ENCODE assay signal across 13 mouse cellular contexts in genomic region chr10:37241821-37242263, GRCm38 (mm10).
DNase-seq lines count a peak whose midpoint lies in the region; ATAC-seq lines count a peak whose summit lies in the region.
"Had no signal": no experiment of that assay in that cellular context is flagged by ENCODE, and none has a peak within 500 bp of the region (broad histone marks: within the 10 kb centered on the region; RNA-seq: fewer than 3 reads in every experiment).

No protein-coding gene starts in this region.

- ATAC-seq in hindbrain, embryonic 14.5 days (ENCODE audit: low FRiP score) = no peak
- ATAC-seq in embryonic facial prominence, embryonic 12.5 days (ENCODE audit: insufficient number of reproducible peaks, insufficient read depth, low FRiP score, low TSS enrichment) = no peak
- peak; percentile 77; the same call in 1 of the 2 replicates for ATAC-seq in limb, embryonic 15.5 days (ENCODE audit: insufficient number of reproducible peaks, low FRiP score, low TSS enrichment, low read depth)
- no peak for ATAC-seq in midbrain, embryonic 13.5 days

- H3K4me2 ChIP-seq in hindbrain, embryonic 14.5 days (replicated peaks) = no peak overlapping the region
- H3K4me2 ChIP-seq in embryonic facial prominence, embryonic 12.5 days (replicated peaks) = no peak overlapping the region
- H3K4me2 ChIP-seq in limb, embryonic 15.5 days = no peak overlapping the region
- H3K4me2 ChIP-seq in midbrain, embryonic 13.5 days (replicated peaks) = no peak overlapping the region
- H3K4me2 ChIP-seq: midbrain, embryonic 12.5 days had no signal

- DNase-seq in hindbrain, embryonic 10.5 days (ENCODE audit: low spot score) = no peak
- DNase-seq in hindbrain, embryonic 14.5 days (ENCODE audit: low spot score) = no peak
- peak; percentile 81 for DNase-seq in NIH3T3 (ENCODE audit: low read depth)
- DNase-seq in ovary, adult 18-20 months (ENCODE audit: low spot score) = no peak
- DNase-seq: cerebellum, postnatal 36 days; kidney, adult 9 months; lung, postnatal 36 days; thymus, adult 2 months had no signal

- no peaks in the 10 kb centered on the region for H3K9me3 ChIP-seq in hindbrain, embryonic 10.5 days
- no peaks in the 10 kb centered on the region for H3K9me3 ChIP-seq in hindbrain, embryonic 14.5 days (ENCODE audit: control insufficient read depth, low read length)
- no peaks in the 10 kb centered on the region for H3K9me3 ChIP-seq in embryonic facial prominence, embryonic 12.5 days
- H3K9me3 ChIP-seq in limb, embryonic 15.5 days = no peaks in the 10 kb centered on the region
- no peaks in the 10 kb centered on the region for H3K9me3 ChIP-seq in midbrain, embryonic 13.5 days
- H3K9me3 ChIP-seq: midbrain, embryonic 12.5 days had no signal

- 65% methylated on average over 4 of the region's 4 CpGs for WGBS in hindbrain, embryonic 10.5 days
- WGBS in hindbrain, embryonic 14.5 days = 69% methylated on average over 4 of the region's 4 CpGs
- WGBS in embryonic facial prominence, embryonic 12.5 days = 23% methylated on average over 4 of the region's 4 CpGs
- 25% methylated on average over 4 of the region's 4 CpGs for WGBS in limb, embryonic 15.5 days
- 78% methylated on average over 4 of the region's 4 CpGs for WGBS in midbrain, embryonic 13.5 days

- peak overlapping the region; percentile 45; the same call in 1 of the 2 replicates for H3K27ac ChIP-seq in hindbrain, embryonic 10.5 days
- no peak overlapping the region for H3K27ac ChIP-seq in hindbrain, embryonic 14.5 days
- peak overlapping the region; percentile 67 for H3K27ac ChIP-seq in embryonic facial prominence, embryonic 12.5 days
- H3K27ac ChIP-seq in limb, embryonic 15.5 days = peak overlapping the region; percentile 80
- no peak overlapping the region for H3K27ac ChIP-seq in midbrain, embryonic 13.5 days
- H3K27ac ChIP-seq: liver, embryonic 14.5 days; midbrain, embryonic 12.5 days had no signal

- H3K4me3 ChIP-seq in hindbrain, embryonic 10.5 days = no peak overlapping the region
- H3K4me3 ChIP-seq in hindbrain, embryonic 14.5 days (replicated peaks; ENCODE audit: low read length) = no peak overlapping the region
- no peak overlapping the region for H3K4me3 ChIP-seq in embryonic facial prominence, embryonic 12.5 days
- no peak overlapping the region for H3K4me3 ChIP-seq in limb, embryonic 15.5 days
- no peak overlapping the region for H3K4me3 ChIP-seq in midbrain, embryonic 13.5 days (replicated peaks)
- H3K4me3 ChIP-seq: midbrain, embryonic 12.5 days had no signal

- no peak overlapping the region for H3K9ac ChIP-seq in hindbrain, embryonic 14.5 days
- H3K9ac ChIP-seq in embryonic facial prominence, embryonic 12.5 days = no peak overlapping the region
- H3K9ac ChIP-seq in limb, embryonic 15.5 days = no peak overlapping the region
- H3K9ac ChIP-seq in midbrain, embryonic 13.5 days (replicated peaks) = no peak overlapping the region
- H3K9ac ChIP-seq: liver, embryonic 14.5 days; midbrain, embryonic 12.5 days had no signal

- no peaks in the 10 kb centered on the region for H3K4me1 ChIP-seq in hindbrain, embryonic 10.5 days (replicated peaks)
- no peaks in the 10 kb centered on the region for H3K4me1 ChIP-seq in hindbrain, embryonic 14.5 days (replicated peaks; ENCODE audit: control insufficient read depth, insufficient read depth, low read length)
- peaks cover 13% of the 10 kb centered on the region; the same call in 1 of the 2 replicates for H3K4me1 ChIP-seq in embryonic facial prominence, embryonic 12.5 days
- H3K4me1 ChIP-seq in limb, embryonic 15.5 days = peaks cover 8% of the 10 kb centered on the region; the same call in 1 of the 2 replicates
- H3K4me1 ChIP-seq in midbrain, embryonic 13.5 days (replicated peaks) = no peaks in the 10 kb centered on the region
- H3K4me1 ChIP-seq: midbrain, embryonic 12.5 days had no signal

- no peaks in the 10 kb centered on the region for H3K36me3 ChIP-seq in hindbrain, embryonic 10.5 days
- no peaks in the 10 kb centered on the region for H3K36me3 ChIP-seq in hindbrain, embryonic 14.5 days (replicated peaks; ENCODE audit: control insufficient read depth, insufficient read depth)
- H3K36me3 ChIP-seq in embryonic facial prominence, embryonic 12.5 days = no peaks in the 10 kb centered on the region
- no peaks in the 10 kb centered on the region for H3K36me3 ChIP-seq in limb, embryonic 15.5 days
- H3K36me3 ChIP-seq in midbrain, embryonic 13.5 days = no peaks in the 10 kb centered on the region
- H3K36me3 ChIP-seq: midbrain, embryonic 12.5 days had no signal

- no peaks in the 10 kb centered on the region for H3K27me3 ChIP-seq in hindbrain, embryonic 10.5 days (ENCODE audit: insufficient read depth, poor library complexity, severe bottlenecking)
- H3K27me3 ChIP-seq in hindbrain, embryonic 14.5 days (ENCODE audit: control insufficient read depth, insufficient read depth, low read length) = no peaks in the 10 kb centered on the region
- H3K27me3 ChIP-seq in embryonic facial prominence, embryonic 12.5 days = no peaks in the 10 kb centered on the region
- H3K27me3 ChIP-seq in limb, embryonic 15.5 days = no peaks in the 10 kb centered on the region
- no peaks in the 10 kb centered on the region for H3K27me3 ChIP-seq in midbrain, embryonic 13.5 days
- H3K27me3 ChIP-seq: midbrain, embryonic 12.5 days had no signal

Comparison
In these comparisons a context has a peak if more than half of its experiments do, and no peak if none do; other contexts are left out.
1. H3K27ac ChIP-seq: peak in hindbrain, embryonic 10.5 days (single experiment), embryonic facial prominence, embryonic 12.5 days (single experiment) and limb, embryonic 15.5 days (single experiment); none in hindbrain, embryonic 14.5 days (single experiment) and midbrain, embryonic 13.5 days (single experiment).